Mouse (Mus musculus) G1E-ER4 (cell line): Measurements from ENCODE around the gene St7. TPM values are rescaled to one million over a fixed set of nuclear protein-coding genes. Genes with fewer than 3 reads are reported as not detected.

ENCODE experiments used
- GATA1 ChIP-seq: IDR thresholded peaks from one replicate; pipeline ENCODE4 v1.8.0; 2012; ENCODE audit warnings: low read length, inconsistent platforms
- polyA plus RNA-seq: library from polyadenylated mRNA; stranded (reverse); fragments of >175 nt; gene quantifications from 2 replicates; pipeline ENCODE4 v1.2.3, GENCODE M21; 2012

Gene St7
- polyA plus RNA-seq, 1 experiment, result 5.5 TPM

DNA sequence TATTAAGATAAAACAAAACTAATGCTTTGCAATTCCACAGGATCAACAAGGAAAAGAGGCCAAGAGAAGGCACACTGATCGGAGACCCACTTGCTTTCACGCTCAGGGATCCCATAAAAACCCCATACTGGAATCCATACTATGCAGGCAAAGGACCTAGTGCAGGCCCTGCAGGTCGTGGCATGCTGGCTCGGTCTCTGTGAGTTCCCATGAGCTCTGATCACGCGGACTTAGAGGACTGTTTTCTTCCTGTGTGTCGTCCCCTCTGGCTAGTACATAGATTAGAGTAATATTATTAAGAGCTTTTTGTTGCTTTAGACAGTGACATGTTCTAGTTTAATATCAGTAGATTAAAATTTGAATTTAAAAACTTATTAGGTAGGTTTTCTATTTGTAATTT, 83.3 kb downstream of the St7 start:
- TF ChIP-seq GATA1, result no peak

GRCm38 (mm10) chr6:17777018-17777799, 84.5 kb downstream of the St7 start:
- TF ChIP-seq GATA1, result peak; percentile 82

GRCm38 (mm10) chr6:17778648-17779202, 86.0 kb downstream of the St7 start:
- TF ChIP-seq GATA1, result no peak

DNA sequence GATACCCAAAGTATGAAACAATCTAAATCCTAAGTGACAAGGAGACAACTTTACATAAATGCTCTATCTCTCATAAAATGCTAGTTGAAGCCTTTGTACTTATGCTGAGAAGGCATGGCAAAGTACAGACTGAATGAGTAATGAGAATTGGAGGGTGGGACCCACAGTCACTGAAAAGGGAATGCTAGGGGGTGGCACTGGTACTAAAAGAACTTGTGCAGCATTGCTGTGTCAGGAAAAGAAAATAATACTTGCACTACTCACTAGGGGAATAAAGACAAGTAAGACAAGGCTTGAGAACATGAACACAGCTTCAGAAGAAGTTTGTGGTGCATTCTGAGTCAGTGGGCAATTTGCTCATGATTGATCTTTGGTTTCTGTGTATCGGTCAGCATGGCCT, 90.8 kb downstream of the St7 start:
- TF ChIP-seq GATA1, result no peak

GRCm38 (mm10) chr6:17784523-17784922, 91.8 kb downstream of the St7 start:
- TF ChIP-seq GATA1, result no peak

DNA sequence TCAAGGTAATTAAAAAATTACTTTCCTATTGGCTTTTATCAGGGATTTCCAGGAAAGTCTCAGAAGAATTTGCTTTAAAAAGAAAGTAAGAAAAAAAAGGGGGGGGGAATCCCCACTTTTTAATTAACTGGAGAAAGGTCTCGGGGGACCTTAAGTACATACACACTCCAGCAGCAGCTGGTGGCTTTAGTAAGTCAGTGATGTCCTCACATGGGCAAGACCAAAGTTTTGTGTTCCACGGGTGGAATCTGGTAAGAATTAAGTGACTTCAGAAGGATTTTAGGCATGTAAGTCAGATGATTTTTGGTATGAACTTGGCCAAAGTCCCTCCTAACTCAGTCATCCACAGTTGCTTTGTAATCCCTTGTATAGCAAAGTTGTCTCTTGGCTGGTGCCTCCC, 92.5 kb downstream of the St7 start:
- TF ChIP-seq GATA1, result no peak

DNA sequence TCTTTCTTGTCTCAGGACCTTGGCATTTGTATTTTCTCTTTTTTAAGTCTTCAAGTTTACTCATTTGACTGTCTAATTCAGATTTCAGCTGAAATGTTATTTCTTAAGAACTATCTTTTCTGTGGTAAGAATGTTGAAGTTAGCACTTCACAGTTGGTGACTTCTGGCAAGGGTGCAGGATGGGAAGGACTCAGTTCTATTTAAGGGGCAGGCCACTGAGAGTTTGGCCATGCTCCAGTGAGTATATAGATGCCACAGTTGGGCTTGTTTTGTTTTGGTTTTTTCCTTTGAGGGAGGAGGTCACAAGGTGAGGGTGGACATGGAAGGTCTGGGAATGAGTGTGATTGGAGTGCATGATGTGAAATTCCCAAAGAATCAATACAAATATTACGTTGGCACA, 95.1 kb downstream of the St7 start:
- no peak for TF ChIP-seq GATA1

DNA sequence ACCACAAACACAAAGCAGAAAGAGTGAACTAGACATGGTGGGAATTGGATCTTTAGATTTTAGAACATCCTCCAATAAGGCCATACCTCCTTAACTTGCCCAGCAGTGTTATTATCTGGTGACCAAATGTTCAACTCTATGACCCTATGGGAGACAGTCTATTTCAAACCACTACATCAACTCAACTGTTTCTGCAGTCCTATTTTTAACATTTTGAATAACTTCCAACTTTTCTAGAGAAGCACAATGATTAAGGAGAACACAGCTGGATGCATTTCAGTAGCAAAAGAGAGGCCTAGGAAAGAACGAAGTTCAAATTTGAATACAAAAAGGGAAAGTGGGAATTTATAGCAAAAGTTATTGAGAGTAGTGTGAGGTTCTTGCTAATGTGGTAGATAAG, 97.5 kb downstream of the St7 start:
- TF ChIP-seq GATA1, result no peak

GRCm38 (mm10) chr6:17793471-17793870, 100.7 kb downstream of the St7 start:
- no peak for TF ChIP-seq GATA1

DNA sequence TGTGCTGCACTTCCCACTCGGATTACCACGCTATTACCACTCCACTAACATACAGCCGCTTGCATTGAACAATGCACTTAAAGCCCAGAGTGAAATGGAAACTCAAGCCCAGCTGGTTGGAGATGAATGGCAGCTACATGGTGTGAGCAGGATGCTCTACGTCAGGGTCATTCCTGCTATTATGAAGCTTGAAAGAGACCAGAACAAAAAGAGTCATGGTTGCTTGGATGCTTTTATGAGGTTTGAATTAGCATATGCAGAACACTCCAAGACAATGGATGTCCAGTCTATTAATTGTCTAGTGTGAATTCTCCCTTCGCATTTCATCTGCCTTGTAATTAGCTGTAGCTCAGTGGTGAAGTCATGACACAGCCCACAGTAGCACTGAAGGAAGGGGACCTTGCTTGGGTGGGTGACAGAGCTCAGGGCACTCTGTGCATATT, 104.6 kb downstream of the St7 start:
- TF ChIP-seq GATA1, result no peak

DNA sequence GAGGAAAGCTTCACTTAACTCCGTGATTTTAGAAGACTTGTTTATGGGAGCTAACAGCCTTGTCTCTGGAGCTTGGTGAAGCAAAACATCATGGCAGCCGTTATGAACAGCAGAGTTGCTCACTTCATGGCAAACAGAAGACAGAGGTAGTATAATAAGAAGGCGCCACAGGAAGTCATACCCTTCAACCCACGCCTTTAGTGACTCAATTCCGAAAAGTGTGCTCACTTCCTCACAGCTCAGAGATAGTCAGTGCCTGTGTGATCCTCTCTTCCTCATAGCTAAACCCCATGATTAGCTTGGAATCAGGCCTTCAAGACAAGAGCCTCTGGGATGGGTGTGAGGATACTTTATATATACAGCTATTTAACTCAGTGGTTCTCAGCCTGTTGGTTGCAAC, 108.0 kb downstream of the St7 start:
- TF ChIP-seq GATA1, result no peak

DNA sequence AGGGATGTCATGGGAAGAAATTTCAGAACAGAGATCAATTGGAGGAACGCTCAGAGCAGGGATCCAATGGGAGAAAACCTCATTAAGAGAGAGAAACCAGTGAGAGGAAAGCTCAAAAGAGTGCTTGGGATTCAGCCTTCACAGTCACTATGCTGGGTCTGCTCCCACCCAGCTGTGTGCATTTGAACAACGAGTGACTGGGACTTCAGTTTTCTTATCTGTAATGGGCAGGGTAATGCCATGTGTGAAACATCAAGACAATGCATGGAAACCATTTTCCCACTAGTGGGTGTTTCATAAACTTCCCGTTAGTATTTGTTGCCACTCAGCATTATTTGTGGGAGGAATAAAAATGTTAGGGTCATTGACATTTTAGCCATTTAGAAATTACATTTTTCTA, 111.7 kb downstream of the St7 start:
- no peak for TF ChIP-seq GATA1

DNA sequence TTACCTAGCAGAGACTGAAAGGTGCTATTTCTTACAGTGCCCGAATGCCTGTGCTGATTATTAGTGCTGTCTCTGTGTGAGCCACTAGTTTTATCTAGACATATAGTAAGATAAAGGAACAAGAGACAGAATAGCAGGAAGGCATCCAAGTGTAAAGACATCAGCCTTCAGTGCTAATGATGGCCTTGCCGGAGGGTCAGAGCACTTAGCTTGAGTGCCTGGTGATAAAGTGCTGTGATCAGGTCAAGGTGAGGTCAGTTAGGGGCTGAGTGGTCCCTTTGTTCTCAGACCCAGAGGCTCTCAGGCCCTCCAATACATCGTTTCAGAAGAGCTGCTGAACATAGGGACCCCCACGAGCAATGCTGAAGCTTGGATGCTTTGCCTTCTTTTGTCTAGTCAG, 113.8 kb downstream of the St7 start:
- no peak for TF ChIP-seq GATA1

GRCm38 (mm10) chr6:17811063-17811462, 118.3 kb downstream of the St7 start:
- no peak for TF ChIP-seq GATA1

DNA sequence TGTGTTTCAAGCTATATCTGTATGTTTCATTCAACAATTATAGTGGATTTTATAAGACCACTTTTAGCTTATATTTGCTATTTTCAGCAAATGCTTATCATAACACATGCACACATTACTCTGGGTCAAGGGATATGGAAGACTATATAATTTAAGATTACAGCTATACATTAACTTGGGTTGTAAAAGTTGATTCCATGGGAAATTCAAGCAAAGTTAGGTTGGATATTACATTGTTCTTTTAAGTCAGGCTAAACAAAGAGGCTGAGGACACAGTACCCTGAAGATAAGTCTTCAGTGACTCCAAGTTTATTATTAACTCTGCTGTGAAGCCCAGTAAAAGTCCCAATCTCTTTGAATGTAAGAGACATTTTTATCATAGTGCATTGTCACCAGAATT, 118.8 kb downstream of the St7 start:
- TF ChIP-seq GATA1, result no peak

GRCm38 (mm10) chr6:17814074-17814649, 121.4 kb downstream of the St7 start:
- TF ChIP-seq GATA1, result no peak

DNA sequence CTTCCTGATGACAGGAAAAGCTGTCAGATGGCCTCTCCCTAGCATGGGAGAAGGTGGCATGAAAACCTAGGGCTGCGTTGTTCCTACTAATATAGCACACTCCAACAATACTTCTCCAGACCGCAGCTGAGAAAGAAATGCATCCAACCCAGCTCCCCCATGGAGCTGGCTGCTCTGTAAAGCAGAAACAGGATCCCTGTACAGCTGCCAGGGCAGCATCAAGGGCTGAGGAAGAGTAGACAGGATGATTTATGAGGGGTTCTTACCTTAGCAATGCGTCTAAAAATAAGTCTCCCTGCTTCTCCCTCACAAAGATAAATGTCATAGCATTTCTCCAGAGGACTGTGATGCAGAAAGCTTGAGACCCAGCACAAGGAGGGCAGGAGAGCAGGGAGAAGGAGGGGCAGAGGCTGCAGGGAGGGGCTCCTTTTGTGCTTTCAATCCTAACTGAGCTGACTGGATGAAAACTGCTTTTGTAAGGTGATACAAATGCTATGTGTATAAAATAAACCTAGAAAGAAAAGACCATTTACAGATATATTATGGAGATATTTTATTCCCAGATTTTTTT, 124.2 kb downstream of the St7 start:
- no peak for TF ChIP-seq GATA1
